Mouse (Mus musculus): ENCODE data around the gene Nos3. TPM values are rescaled to one million over a fixed set of nuclear protein-coding genes. Genes with fewer than 3 reads are reported as not detected.
A peak's percentile ranks its signal among the peaks of the same experiment; 100 is the strongest.

Gene Nos3
- polyA plus RNA-seq, 1 experiment from 2014 or later: 7.5 TPM

DNA sequence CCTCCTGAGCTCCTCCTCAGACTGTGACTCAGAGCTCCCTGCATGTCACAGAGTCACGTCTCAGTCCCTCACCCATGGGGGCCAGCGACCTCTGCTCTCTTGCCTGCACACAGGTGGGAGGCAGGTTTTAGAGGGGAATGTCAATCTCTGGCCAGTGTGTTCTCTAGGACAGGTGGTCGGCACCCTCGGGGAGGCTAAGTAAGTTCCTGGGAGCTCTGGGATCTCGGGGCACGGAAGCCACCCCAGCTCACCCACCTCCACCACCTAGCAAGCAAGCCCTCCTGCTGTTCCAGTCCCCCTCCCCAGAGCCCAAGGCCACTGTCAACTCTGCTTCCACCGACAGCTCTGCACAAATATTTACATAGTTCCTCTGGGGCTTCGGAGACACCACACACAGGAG is 21.6 kb upstream of the Nos3 start:
- Histone ChIP-seq H3K4me2 (ENCODE audit: low read length) (no peak overlapping the region), H3K27me3 (replicated peaks; ENCODE audit: control insufficient read depth, insufficient read depth, low read length) (no peaks in the 10 kb centered on the region), H3K9me3 (ENCODE audit: control insufficient read depth, low read length) (no peaks in the 10 kb centered on the region), H3K36me3 (ENCODE audit: control insufficient read depth, insufficient read depth) (no peaks in the 10 kb centered on the region), H3K9ac (replicated peaks; ENCODE audit: low read depth, low read length) (no peak overlapping the region), H3K4me1 (replicated peaks; ENCODE audit: control insufficient read depth, insufficient read depth, low read length) (peaks cover 21% of the 10 kb centered on the region), H3K4me3 (replicated peaks; ENCODE audit: low read length) (no peak overlapping the region), H3K27ac (ENCODE audit: low read length) (no peak overlapping the region)
- ATAC-seq: no peak
- WGBS: 67% methylated on average over 8 of the region's 8 CpGs

DNA sequence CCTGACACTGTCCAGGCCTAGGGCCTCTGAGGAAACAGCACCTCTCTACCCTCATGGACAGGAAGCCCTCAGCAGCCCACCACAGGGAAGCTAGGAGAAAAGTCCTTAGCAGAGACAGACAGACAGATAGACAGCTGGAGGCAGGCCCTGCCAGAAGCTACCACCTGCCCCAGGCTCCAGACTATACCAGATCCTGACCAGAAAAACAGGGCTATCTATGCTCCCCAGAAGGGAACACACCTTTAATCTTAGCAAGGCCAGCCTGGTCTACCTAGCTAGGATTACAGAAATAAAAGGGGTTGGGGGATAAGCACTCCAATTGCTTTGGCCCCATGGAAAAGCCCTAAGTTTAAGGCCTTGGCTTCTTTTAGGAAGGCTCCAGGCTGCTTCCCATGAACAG is 21.2 kb upstream of the Nos3 start:
- Histone ChIP-seq H3K36me3 (ENCODE audit: control insufficient read depth, insufficient read depth) (no peaks in the 10 kb centered on the region), H3K4me3 (replicated peaks; ENCODE audit: low read length) (no peak overlapping the region), H3K27ac (ENCODE audit: low read length) (no peak overlapping the region), H3K9me3 (ENCODE audit: control insufficient read depth, low read length) (no peaks in the 10 kb centered on the region), H3K4me1 (replicated peaks; ENCODE audit: control insufficient read depth, insufficient read depth, low read length) (peaks cover 23% of the 10 kb centered on the region), H3K4me2 (ENCODE audit: low read length) (no peak overlapping the region), H3K9ac (replicated peaks; ENCODE audit: low read depth, low read length) (no peak overlapping the region), H3K27me3 (replicated peaks; ENCODE audit: control insufficient read depth, insufficient read depth, low read length) (no peaks in the 10 kb centered on the region)
- no peak for ATAC-seq

- Histone ChIP-seq H3K4me3 (replicated peaks; ENCODE audit: low read length) (no peak overlapping the region), H3K36me3 (ENCODE audit: control insufficient read depth, insufficient read depth) (no peaks in the 10 kb centered on the region), H3K27ac (ENCODE audit: low read length) (peak overlapping the region; percentile 68), H3K9me3 (ENCODE audit: control insufficient read depth, low read length) (no peaks in the 10 kb centered on the region), H3K4me1 (replicated peaks; ENCODE audit: control insufficient read depth, insufficient read depth, low read length) (peaks cover 28% of the 10 kb centered on the region), H3K27me3 (replicated peaks; ENCODE audit: control insufficient read depth, insufficient read depth, low read length) (no peaks in the 10 kb centered on the region), H3K9ac (replicated peaks; ENCODE audit: low read depth, low read length) (peak overlapping the region; percentile 18), H3K4me2 (ENCODE audit: low read length) (0 out of 2 replicates have a peak overlapping the region, but pooled peaks have one; percentile 1)
- peak; percentile 12; the same call in 1 of the 2 replicates for ATAC-seq
- 6% methylated on average over 2 of the region's 2 CpGs for WGBS
Measured at GRCm38 (mm10) chr5:24343977-24344436, 20.6 kb upstream of the Nos3 start.

GRCm38 (mm10) chr5:24344477-24345051 is 20.0 kb upstream of the Nos3 start:
- Histone ChIP-seq H3K9me3 (ENCODE audit: control insufficient read depth, low read length) (no peaks in the 10 kb centered on the region), H3K9ac (replicated peaks; ENCODE audit: low read depth, low read length) (peak overlapping the region; percentile 18), H3K4me1 (replicated peaks; ENCODE audit: control insufficient read depth, insufficient read depth, low read length) (peaks cover 29% of the 10 kb centered on the region), H3K27me3 (replicated peaks; ENCODE audit: control insufficient read depth, insufficient read depth, low read length) (no peaks in the 10 kb centered on the region), H3K27ac (ENCODE audit: low read length) (peak overlapping the region; percentile 68), H3K4me2 (ENCODE audit: low read length) (no peak overlapping the region), H3K36me3 (ENCODE audit: control insufficient read depth, insufficient read depth) (no peaks in the 10 kb centered on the region), H3K4me3 (replicated peaks; ENCODE audit: low read length) (no peak overlapping the region)
- peak; percentile 62 for ATAC-seq
- WGBS: 6% methylated on average over 12 of the region's 12 CpGs

GRCm38 (mm10) chr5:24346313-24346712 is 18.3 kb upstream of the Nos3 start:
- Histone ChIP-seq H3K9me3 (ENCODE audit: control insufficient read depth, low read length) (no peaks in the 10 kb centered on the region), H3K27me3 (replicated peaks; ENCODE audit: control insufficient read depth, insufficient read depth, low read length) (no peaks in the 10 kb centered on the region), H3K27ac (ENCODE audit: low read length) (no peak overlapping the region), H3K9ac (replicated peaks; ENCODE audit: low read depth, low read length) (no peak overlapping the region), H3K4me3 (replicated peaks; ENCODE audit: low read length) (no peak overlapping the region), H3K4me1 (replicated peaks; ENCODE audit: control insufficient read depth, insufficient read depth, low read length) (peaks cover 42% of the 10 kb centered on the region), H3K4me2 (ENCODE audit: low read length) (no peak overlapping the region), H3K36me3 (ENCODE audit: control insufficient read depth, insufficient read depth) (no peaks in the 10 kb centered on the region)
- WGBS: 90% methylated on average over 7 of the region's 7 CpGs
- no peak for ATAC-seq

DNA sequence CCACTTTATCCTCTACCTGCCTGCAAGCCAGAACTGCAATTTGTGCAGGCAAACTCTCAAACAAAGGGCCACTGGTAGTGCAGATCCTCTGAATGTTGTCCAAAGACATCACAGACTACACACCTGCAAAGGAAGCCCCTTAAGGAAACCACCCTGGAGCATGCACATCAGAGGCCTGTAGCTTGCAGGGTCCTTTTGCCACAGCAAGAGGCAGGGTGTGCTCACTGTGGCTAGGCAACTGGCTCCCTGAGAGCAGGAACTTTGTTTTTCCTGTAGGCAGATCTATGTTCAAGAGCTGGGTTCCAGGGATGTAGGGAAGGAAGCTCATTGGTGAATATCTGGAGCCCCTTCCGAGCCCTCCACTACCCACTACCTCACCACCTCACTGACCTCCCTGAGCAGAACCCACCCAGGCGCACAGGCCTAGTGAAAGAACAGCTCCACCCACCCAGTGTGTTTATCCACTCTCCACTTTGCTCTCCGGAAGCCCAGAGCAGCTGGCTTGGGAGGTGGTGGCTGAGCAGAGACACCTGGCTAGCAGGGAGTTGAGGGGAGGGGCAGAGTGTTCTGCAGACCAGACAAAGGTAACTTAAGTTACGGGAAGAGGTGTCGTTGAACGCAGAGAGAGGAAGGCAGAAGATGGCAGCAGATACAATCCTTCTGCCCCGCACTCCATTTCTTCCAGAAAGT is 17.3 kb upstream of the Nos3 start:
- H3K9me3 ChIP-seq (ENCODE audit: control insufficient read depth, low read length): no peaks in the 10 kb centered on the region
- no peak overlapping the region for H3K27ac ChIP-seq (ENCODE audit: low read length)
- H3K9ac ChIP-seq (replicated peaks; ENCODE audit: low read depth, low read length): no peak overlapping the region

GRCm38 (mm10) chr5:24348128-24348527 is 16.5 kb upstream of the Nos3 start:
- WGBS: under 1% methylated on average over 41 of the region's 41 CpGs
- Histone ChIP-seq H3K36me3 (ENCODE audit: control insufficient read depth, insufficient read depth) (no peaks in the 10 kb centered on the region), H3K4me2 (ENCODE audit: low read length) (peak overlapping the region; percentile 98), H3K4me3 (replicated peaks; ENCODE audit: low read length) (peak overlapping the region; percentile 56), H3K27me3 (replicated peaks; ENCODE audit: control insufficient read depth, insufficient read depth, low read length) (no peaks in the 10 kb centered on the region), H3K9me3 (ENCODE audit: control insufficient read depth, low read length) (no peaks in the 10 kb centered on the region), H3K27ac (ENCODE audit: low read length) (no peak overlapping the region), H3K9ac (replicated peaks; ENCODE audit: low read depth, low read length) (peak overlapping the region; percentile 59), H3K4me1 (replicated peaks; ENCODE audit: control insufficient read depth, insufficient read depth, low read length) (peaks cover 54% of the 10 kb centered on the region)
- ATAC-seq: peak; percentile 31

More for the DNA sequence above, 17.3 kb upstream of the Nos3 start:
- H3K4me3 ChIP-seq (replicated peaks; ENCODE audit: low read length): no peak overlapping the region
- H3K36me3 ChIP-seq (ENCODE audit: control insufficient read depth, insufficient read depth): no peaks in the 10 kb centered on the region
- no peak for ATAC-seq
- no peak overlapping the region for H3K4me2 ChIP-seq (ENCODE audit: low read length)
- WGBS: 66% methylated on average over 7 of the region's 7 CpGs
- peaks cover 48% of the 10 kb centered on the region for H3K4me1 ChIP-seq (replicated peaks; ENCODE audit: control insufficient read depth, insufficient read depth, low read length)
- no peaks in the 10 kb centered on the region for H3K27me3 ChIP-seq (replicated peaks; ENCODE audit: control insufficient read depth, insufficient read depth, low read length)

DNA sequence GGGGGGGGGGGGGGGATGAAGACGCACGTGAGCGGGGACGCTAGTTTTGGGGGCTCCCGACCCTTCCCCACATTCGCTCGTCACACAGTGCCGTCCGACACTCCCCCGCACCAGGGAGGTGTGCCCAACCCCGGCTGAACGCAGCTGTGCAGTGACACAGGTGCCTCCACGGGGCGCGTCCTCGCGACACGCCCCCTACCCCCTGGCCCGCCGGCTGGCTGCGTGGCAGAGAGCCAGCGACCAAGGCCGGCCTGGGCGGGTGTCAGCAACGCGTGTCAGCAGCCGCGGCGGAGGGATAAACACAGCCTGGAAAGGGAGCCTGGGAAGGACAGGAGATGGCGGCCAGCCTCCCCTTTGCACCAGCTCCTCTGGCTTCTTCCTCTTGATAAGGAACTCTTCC is 16.1 kb upstream of the Nos3 start:
- peak overlapping the region; percentile 56 for H3K4me3 ChIP-seq (replicated peaks; ENCODE audit: low read length)
- peaks cover 53% of the 10 kb centered on the region for H3K4me1 ChIP-seq (replicated peaks; ENCODE audit: control insufficient read depth, insufficient read depth, low read length)
- under 1% methylated on average over 24 of the region's 30 CpGs for WGBS
- peak overlapping the region; percentile 59 for H3K9ac ChIP-seq (replicated peaks; ENCODE audit: low read depth, low read length)
- H3K27me3 ChIP-seq (replicated peaks; ENCODE audit: control insufficient read depth, insufficient read depth, low read length): no peaks in the 10 kb centered on the region
- ATAC-seq: no peak
- peak overlapping the region; percentile 98 for H3K4me2 ChIP-seq (ENCODE audit: low read length)
- no peaks in the 10 kb centered on the region for H3K9me3 ChIP-seq (ENCODE audit: control insufficient read depth, low read length)
- no peaks in the 10 kb centered on the region for H3K36me3 ChIP-seq (ENCODE audit: control insufficient read depth, insufficient read depth)
- no peak overlapping the region for H3K27ac ChIP-seq (ENCODE audit: low read length)

DNA sequence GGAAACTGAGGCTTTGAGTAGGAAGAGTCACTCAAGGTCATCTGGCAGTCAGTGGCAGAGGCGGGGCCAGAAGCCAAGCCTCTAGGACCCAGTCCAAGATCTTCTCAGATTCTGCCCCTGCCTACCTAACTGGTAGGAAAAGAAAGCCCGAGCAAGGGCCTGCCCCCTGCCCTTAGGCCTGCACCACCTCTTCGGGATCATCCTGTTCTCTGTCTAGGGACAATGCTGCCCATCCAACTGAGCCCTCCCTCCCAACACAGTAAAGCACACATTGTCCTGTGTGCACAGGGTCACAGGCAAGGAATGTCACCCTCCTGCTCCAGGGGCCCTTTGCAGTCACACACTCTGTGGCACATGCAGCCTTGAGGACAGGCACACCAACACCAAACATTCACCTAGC is 14.5 kb upstream of the Nos3 start:
- Histone ChIP-seq H3K27me3 (replicated peaks; ENCODE audit: control insufficient read depth, insufficient read depth, low read length) (0 out of 2 replicates have a peak, but pooled peaks cover 2% of the 10 kb centered on the region), H3K36me3 (ENCODE audit: control insufficient read depth, insufficient read depth) (no peaks in the 10 kb centered on the region), H3K9me3 (ENCODE audit: control insufficient read depth, low read length) (no peaks in the 10 kb centered on the region), H3K27ac (ENCODE audit: low read length) (no peak overlapping the region), H3K4me1 (replicated peaks; ENCODE audit: control insufficient read depth, insufficient read depth, low read length) (peaks cover 38% of the 10 kb centered on the region), H3K9ac (replicated peaks; ENCODE audit: low read depth, low read length) (no peak overlapping the region), H3K4me2 (ENCODE audit: low read length) (peak overlapping the region; percentile 87; the same call in 1 of the 2 replicates), H3K4me3 (replicated peaks; ENCODE audit: low read length) (no peak overlapping the region)
- WGBS: 61% methylated on average over 3 of the region's 3 CpGs
- no peak for ATAC-seq

All from forebrain, embryonic 16.5 days (tissue).